Mouse (Mus musculus): Measurements from ENCODE around the gene Gm20509.

DNA sequence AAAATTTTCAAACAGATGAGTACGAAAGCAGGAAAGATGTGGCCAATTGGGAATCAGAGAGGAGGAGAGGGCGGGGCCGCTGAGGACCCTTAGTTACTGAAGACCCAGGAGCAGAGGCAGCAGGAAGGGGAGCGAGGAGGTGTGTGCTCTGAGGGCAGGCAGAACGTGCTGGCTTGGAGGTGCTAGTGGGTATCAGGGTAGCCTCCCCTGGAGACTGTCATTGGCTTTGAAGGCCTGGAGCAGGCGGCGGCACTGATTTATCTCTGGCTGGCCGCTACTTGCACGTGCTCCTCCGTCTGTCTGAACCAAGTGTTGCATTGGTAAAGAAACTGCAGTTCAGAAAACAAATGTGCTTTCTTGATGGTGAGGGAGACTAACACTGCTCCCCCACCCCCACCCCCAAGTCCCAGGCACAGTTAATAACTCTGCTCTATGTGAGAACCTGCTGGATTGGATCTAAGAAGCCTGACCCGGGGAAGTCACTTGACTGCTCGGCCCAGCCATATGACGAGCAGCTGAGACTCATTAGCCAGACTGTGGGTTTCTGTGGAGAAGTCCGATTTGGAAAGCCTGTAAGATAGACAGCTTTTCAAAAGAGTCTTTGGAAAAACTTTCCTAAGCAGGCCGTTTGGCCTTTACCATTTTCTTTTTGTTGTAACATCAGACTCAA, 38.5 kb upstream of the Gm20509 start:
- no peak for TF ChIP-seq POLR2A (IDR thresholded peaks at IDR 0.05; ENCODE audit: borderline replicate concordance, insufficient read depth, low read length)
- TF ChIP-seq CTCF (IDR thresholded peaks at IDR 0.05; ENCODE audit: borderline replicate concordance, insufficient read depth, low read depth, low read length) = no peak

All from cerebellum, adult 2 months (tissue).